Mouse (Mus musculus) C2C12 (cell line): ENCODE results near the gene Lrrd1.

Experiments used
- CEBPB ChIP-seq: IDR thresholded peaks from one replicate; pipeline ENCODE4 v1.6.1; 2011; ENCODE audit warnings: low read depth, mild to moderate bottlenecking, control low read depth, moderate library complexity
- CTCF ChIP-seq: IDR thresholded peaks from one replicate; pipeline ENCODE4 v1.5.1; 2011; ENCODE audit not compliant: control insufficient read depth, insufficient read depth, insufficient read length
- FOSL1 ChIP-seq: IDR thresholded peaks from one replicate; pipeline ENCODE4 v1.8.0; 2011; ENCODE audit warnings: mild to moderate bottlenecking, low read length; ENCODE audit not compliant: poor library complexity, insufficient read depth, severe bottlenecking
- MAX ChIP-seq: IDR thresholded peaks from one replicate; pipeline ENCODE4 v1.6.1; 2011; ENCODE audit warnings: mild to moderate bottlenecking, control low read depth
- MYOD1 ChIP-seq: IDR thresholded peaks from one replicate; pipeline ENCODE4 v1.6.1; 2011; ENCODE audit warnings: low read depth; ENCODE audit not compliant: control insufficient read depth, insufficient read length
- MYOG ChIP-seq: IDR thresholded peaks from one replicate; pipeline ENCODE4 v1.6.1; 2011; ENCODE audit not compliant: control insufficient read depth, insufficient read length; ENCODE audit errors: extremely low read depth
- USF1 ChIP-seq: IDR thresholded peaks from one replicate; pipeline ENCODE4 v1.6.1; 2011; ENCODE audit warnings: low read depth, mild to moderate bottlenecking, control low read depth, moderate library complexity

DNA sequence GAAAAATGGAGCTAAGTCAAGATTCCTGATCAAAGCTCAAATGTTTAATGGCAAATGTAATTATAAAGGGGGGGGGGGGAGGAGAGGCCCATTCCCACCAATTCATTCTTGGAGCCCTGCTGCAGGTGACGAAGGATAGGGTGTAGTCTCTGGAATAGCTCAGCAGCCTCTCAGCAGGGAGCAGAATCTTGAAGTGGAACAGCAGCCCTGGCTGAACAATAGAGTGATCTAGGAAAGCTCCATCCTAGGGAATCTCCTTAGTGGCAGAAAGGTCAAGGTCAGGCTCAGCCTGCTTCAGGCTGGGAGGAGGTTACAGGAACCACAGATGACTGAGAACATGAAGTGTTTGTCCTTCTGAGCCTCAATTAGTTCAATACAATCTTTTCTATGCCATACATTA, 27.4 kb downstream of the Lrrd1 start:
- TF ChIP-seq MYOD1 (no peak), CTCF (no peak), USF1 (no peak), CEBPB (no peak), MAX (no peak), MYOG (no peak), FOSL1 (no peak)
